Mouse (Mus musculus): Measurements from ENCODE around the gene Pik3r2.
A peak's percentile ranks its signal among the peaks of the same experiment; 100 is the strongest.

Pik3r2 gene

DNA sequence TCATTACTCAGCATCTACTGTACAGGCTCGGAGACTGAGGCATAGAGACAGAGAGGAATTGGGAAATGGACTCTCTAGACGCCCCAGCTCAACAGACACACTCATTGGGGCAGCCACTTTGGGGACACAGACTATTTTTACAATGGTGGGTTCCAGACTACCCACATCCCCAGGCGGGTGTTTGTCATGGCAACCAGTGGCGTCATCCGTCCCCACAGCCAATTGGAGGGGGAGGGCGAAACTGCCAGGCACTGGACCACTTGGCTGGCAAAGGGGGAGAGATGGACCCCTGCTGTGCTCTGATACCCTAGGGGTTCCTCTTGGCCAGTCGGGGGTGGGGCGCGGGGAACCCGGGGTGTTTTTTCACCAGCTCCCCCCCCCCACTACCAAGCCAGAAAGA lies 24.1 kb upstream of the Pik3r2 start:
- no peak for DNase-seq

DNA sequence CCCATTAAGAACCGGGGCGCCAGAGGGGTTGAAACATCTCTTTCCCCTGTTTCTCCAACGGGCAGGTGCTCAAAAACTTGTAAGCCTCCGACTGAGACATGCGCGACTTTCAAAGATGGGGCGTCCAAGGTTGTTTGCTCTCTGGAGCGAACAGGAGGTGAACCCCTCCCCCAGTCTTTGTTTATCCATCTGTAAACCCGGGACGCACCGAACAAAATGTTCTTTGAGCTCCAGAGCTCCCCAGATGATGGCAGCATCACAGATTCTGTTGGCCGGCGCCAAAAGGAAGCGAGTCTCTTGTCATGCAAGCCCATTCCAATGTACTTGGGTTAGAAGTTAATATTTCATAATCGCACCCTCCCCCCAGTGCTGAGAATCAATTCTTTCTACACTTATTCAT lies 21.8 kb upstream of the Pik3r2 start:
- peak; percentile 32 for DNase-seq

DNA sequence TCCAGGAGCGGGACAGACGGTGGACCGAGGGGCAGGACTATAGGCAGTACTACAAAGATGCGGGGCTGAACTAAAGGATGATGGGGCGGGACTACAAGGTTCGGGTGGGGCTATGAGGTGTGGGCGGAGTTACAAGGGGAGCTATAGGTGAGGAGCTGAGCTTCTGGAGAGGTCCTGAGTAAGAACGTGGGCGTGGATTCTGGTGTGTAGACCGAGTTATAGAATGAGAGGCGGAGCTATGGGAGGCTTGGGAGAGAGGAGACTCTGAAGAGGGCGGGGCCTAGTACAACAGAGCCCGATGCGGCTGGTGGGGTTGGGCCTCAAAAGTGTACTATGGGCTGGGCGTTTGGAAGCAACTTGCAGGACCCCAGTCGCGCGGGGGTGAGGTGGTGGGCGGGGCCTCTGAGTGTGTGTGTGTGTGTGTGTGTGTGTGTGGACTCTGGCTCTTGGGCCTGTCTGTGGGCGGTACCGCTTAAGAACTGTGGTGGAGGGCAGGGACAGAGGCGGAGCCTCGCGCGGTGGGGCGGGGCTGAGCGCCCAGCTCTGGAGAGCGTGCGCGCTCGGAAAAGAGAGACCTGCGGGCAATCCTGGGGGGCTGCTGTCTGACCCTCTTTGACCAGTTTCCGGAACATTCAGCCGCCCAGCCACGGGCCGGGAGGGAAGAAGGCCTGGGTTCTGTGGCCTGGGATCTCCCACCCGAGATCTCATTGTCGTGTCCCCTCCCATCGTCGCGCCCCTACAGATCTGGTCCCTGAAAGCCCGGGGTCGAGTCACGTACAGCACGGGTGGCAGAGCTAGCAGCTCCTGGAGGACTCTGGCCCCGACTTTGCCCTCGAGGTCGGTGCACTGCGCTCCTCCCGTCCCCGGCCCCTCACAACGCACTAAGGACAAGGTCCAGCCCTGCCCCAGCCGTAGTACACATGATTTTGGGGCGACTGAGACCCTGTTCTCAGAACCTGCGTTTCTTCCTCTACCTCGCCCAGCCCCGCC lies 20.9 kb upstream of the Pik3r2 start:
- peak; percentile 94 for DNase-seq

DNA sequence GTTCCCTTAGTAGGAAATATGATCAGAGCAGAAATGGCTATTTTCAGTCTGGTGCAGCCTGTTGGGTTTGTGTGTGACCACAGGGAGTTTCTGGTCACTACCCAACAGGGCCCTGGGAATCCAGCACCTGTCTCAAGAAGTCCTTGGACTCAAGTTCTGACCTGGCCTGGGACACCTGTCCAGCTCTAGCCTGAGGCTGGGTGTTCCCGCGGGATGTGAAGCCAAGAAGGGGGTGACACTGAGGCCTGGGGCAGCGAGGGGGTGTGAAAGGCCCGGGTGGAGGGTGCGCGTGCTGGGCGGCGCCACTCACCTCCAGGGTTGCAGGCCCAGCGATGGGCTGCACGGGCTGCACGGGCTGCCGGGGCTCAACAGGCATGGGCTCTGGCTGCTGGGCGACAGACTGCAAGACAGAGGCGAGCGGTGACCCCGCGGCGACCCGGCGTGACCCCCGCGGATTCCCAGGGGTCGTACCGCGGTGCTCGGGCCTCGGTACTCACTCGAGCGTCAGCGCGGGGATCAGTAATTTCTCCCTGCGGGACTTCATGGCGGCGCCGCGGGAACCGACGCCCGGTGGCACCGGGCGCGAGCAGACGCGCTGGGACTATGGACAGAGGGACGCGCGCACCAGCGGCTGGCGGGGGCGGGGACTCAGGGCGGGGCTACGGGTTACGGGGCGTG lies 20.0 kb upstream of the Pik3r2 start:
- no peak for DNase-seq

DNA sequence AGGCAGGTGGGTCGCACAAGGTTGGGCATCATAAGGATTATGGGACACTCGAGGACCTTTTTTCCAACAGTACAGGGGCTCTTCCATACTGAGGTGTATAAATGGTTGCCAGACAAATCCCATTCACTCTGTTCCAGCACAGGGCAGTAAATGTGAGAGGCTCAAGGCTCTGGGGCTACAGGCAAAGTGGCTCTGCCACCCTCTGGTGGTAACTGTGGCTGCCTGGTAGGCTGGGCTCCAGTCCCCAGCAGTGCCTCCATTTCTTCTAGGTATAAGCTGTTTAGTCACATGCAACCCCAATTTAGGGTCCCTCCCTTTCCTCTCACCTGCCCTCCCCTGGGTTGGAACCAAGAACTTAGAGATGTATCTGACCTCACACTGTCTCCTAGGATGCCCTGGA lies 18.9 kb upstream of the Pik3r2 start:
- no peak for DNase-seq

DNA sequence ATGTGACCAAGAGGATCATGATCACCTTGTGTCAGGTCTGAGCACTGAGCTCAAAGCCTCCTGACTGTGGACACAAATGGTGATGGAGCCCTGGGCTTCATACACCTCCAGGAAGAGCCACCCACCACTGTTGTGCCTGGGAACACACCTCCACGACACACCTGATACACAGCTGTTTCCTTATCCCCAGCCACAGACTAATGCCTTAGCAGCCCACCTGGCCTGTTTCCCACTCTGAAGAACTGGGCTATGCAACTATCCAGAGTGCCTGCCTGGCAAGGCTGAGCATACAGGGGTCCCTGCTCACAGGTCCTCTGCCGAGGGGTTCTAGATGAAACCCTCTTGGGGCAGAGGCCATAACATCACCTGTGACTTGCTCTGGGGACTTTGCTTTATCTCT lies 17.7 kb upstream of the Pik3r2 start:
- no peak for DNase-seq

DNA sequence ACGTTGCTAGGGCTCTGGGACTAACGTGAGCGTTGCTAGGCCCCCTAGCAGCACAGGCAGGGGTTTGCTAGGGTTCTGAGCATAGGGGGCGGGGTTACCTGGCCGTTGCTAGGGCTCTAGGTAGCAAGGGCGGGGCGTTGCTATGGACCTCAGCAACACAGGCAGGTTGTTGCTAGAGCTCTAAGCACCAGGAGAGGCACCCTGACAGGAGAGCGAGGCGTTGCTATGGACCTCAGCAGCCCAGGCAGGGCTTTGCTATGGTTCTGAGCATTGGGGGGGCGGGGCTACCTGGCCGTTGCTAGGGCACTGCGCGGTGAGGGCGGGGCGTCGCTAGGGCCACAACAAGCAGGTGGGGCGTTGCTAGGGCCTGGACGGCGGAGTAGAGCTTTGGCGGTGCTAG lies 16.2 kb upstream of the Pik3r2 start:
- peak; percentile 91 for DNase-seq

DNA sequence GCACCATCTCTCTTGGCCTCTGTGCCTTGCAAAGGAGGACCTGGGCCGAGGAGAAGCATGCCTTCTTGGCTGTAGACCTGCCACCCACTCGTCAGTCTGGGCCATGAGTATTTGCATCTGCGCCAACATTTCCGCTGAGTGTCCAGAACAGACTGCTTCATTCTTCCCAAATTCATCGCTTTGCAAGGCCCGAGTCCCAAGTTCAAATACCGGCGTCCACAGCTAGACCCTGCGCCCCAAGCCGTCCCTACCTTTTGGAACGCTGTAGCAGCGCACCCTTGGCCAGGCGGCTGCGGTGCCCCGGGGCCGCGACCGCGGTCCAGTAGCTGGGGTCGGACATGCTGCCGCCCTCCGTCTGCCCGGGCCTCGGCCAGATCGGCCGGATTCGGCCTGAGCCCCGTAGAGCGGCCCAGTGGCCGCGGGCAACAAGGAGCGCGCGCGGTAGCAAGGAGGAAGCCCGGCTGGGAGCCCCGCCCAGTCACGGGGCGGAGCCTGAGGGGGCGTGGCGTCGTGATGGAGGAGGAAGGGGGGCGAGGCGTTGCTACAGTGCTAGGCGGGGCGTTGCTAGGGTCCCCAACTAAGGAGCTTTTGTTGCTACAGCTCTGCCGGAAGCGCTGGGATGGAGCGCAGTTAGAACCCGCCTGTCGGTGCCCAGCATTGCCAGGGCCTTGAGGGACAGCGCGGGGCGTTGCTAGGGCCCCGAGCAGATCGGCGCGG lies 15.6 kb upstream of the Pik3r2 start:
- peak; percentile 99 for DNase-seq

DNA sequence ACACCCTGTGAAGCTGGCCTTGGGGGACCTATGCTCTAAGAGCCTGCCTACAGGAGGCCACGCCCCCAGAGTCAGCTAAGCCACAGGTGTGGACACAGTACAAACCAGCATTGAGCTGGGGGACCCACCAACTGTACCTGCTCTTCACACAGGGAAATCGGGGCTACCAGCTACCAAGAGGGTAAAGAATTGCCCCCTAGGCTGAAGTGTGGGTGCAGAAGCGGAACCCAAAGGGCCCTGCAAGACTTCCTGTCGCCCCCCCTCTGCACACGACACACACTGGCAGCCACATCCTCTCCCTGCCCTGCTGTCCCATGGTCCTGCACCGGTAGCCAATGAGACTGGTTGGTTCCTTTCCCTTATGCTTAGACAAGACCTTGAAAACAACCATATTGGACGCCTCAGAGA lies 14.8 kb upstream of the Pik3r2 start:
- peak; percentile 66 for DNase-seq

DNA sequence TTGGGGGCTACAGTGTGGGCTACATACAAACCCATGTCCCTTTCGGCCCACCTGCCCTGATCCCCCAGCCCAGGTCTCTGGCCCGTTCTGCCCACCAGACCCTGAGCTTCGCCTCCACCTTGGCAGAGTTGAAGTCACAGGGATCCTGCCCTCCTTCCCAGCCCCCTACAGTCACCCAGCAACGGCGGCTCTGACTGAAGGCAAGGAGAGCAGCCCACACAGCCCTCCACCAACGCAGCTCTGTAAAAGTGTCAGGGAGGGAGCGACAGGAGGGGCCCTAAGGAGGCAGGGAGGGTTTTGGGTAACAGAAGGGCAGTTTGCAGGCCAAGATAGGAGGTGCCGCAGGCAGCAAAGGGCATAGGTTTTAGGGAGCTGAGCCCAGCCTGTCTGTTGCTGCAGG lies 14.3 kb upstream of the Pik3r2 start:
- peak; percentile 27 for DNase-seq

DNA sequence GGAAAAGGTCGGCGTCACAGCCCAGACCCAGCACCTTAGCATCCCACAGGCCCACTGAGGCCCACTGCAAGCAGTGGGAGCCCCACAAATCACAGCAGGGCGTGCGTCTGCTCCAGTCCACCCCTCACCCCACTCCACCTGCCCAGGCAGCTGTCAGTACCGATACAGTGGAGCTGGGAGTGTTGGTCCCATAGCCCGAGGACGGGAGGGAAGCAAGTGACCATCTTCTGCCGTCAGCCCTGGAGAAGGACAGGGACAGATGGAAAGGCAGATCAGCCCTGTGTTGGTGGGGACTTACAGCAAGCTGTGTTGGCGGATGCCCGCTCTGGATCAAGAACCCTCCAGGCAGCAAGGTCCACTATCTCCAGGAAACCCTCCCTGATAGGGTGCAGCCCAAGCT lies 12.5 kb upstream of the Pik3r2 start:
- no peak for DNase-seq

DNA sequence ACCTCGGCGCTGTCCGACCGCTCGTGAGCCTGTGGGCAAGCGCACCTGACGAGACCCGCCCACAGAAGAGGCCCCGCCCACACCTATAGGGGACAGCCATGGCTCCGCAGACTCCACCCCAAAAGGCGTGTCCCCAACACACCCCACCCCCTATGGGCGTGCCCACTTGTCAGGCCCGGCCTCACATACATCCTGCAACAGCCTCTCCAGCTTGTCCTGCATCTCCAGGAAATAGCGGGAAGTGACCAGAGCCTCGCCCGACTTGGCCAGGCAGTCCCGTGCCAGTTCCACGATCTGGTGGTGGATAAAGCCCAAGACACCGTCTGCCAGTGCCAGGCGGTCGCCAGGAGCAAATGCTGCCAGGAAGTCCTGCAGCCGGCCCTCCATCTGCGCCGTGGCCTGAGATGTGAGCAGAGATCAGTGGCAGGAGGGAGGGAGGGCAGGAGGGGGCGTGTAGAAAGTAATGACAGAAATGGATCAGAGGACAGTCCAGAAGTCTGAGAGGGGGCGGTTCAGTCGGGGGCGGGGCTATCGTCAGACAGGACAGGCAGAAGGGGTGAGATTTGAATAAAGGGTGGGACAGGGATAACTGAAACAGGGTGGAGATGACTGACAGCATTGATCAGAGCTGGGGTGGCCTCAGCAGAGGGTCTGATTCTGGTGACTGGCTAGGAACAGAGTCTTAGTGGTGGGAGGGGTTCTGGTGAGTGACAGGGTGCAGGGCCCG lies 11.6 kb upstream of the Pik3r2 start:
- DNase-seq: peak; percentile 73

DNA sequence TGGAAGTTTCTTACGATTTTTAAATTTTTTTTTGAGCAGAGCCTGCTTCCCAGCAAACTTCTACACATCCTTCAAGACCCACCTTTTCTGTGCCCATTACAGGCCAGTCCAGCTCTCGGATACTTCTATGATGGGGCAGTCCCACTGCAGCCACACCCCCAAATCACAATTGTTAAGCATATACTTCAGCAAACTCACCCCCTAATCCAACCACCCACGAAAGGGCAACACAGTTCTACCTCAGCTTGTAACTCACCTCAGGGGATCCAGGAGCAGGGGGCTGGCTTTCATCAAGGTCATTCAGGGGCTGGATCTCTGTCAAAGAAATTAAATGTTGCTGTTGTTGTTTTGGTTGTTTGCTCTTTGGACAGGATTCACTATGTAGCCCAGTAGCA lies 10.5 kb upstream of the Pik3r2 start:
- DNase-seq: no peak

DNA sequence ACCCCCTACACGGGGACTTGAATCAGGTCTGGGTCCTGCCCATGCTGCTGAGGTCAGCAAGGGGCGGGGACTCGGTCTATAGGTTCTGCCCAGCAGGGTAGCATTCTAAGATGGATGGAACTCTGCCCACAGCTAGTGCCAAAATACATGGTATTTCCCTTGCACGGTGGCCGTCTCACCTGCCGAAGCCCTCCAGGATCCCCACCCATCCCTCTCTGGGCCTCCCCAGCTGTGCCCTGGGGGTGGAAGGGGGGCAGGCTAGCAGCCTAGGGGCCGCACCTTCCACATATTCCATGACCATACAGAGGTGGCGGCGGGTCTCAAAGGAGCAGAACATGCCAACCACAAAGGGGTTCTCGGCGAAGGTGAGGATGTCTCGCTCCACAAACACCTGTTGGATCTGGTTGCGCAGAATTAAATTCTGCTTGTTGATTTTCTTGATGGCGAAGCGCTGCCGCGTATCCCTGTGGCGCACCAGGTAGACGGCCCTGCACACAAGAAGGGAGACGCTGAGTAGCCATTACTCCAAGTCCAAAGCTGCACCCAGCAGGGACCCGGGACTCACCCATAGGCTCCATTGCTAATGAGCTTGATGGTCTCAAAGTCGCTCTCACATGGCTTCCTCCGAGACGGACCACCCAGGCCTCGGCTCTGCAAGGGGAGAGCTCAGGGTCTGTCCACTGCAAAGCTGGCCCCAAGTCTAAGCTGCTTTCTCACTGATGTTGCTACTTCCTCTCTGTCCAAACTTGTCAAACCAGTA lies 10.0 kb upstream of the Pik3r2 start:
- DNase-seq: no peak

DNA sequence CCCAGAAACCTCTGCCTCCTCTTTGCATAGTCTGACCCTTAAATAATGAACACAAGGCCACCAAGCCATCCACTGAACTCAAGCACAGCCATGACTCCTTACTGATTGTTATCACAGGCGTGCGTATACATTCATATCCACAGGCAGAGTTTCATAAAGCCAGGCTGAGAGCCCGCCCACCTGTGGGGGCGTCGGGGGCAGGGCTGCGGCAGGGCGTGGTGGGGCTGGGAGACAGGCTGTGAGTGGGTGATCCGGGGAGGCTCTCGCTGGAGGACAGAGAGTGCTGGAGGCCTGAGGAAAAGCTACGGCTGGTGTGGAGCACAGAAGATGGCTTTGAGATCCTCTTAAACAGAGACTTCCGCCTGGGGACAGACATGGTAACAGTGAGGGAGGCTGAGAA lies 3.6 kb upstream of the Pik3r2 start:
- DNase-seq: no peak

DNA sequence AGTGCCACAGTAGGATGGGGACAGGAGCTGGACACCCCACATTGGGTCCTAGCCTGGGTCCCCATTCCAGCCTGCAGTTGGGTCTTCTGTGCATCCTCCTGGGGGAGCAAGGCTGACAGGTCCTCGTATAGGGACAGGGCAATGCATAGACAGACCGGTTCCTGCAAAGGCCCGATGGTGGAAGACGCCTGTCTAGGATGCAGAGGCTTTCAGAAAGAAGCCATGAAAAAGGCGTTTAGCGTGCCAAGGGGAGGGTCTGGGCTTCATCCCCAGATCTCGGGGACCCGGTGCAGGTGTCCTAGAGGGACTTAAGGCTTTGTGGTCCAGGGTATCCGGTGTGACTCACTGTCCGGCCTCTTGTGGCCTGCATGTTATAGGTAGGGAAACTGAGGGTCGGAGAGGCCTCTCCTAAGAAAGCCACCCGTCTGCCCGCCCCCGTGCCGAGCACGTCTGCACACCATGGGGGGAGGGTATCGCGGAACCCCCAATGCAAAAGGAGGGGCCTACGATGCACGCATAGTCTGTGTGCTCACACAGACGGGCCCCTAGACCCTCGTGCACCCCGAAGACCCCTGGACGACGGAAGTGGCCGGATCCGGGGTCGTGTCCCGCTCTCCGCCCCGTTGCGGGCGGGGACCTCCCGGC lies 540 bp downstream of the Pik3r2 start:
- DNase-seq: no peak

DNA sequence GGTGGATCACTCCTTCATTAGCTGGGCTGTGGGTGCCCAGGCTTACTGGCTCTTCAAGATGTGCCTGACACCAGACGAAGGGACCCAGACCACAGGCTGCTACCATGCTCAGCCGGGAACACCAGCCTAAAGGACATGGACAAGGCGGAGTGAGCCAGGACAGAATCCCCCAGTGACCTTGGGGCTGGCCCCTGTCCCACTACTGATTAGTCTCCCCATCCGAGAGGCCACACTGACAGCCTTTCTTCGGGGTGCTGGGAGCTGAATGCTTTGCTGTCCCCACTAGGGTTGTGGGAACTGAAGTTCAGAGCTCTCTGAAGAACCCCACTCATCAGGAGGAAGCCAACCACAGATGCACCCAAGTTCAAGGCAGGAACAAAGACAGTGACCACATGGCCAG lies 1.3 kb downstream of the Pik3r2 start:
- no peak for DNase-seq

DNA sequence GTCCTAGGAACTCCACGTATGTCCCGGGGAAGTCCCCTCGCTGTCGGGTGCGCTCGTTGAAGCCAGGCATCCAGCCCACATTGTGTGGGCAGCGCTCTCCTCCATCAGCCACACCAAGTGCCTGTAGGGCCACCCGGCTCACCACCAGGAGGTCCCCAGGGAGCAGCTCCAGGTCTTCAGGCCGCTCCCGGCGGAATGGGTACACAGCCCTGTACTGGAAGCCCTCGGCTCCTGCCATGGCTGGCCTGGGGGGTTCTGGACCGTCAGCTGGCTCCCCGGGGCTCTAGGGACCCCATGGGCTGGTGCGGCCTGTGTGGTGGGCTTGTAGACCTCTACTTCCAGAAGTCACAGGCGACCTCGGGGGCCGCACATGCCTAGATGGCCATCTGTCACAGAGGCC lies 1.8 kb downstream of the Pik3r2 start:
- no peak for DNase-seq

DNA sequence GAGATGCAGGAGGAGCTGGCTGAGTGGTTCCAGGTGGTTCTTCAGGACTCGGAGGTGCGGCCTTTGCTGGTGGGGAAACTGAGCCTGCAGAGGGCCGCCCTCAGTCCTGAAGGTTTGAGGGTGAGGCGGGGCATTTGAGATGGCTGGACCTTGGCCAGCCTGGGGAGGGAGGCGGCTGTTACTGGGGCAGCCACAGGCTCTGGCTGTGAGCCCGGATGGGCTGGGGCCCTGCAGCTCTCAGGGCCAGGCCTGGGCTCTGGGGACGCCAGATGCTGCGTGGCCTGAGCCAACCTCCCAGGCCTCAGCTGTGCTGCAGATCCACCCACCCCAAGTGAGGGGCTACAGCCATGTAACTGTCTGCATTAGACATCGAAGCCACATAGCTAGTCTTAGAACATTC lies 2.7 kb downstream of the Pik3r2 start:
- peak; percentile 91 for DNase-seq

DNA sequence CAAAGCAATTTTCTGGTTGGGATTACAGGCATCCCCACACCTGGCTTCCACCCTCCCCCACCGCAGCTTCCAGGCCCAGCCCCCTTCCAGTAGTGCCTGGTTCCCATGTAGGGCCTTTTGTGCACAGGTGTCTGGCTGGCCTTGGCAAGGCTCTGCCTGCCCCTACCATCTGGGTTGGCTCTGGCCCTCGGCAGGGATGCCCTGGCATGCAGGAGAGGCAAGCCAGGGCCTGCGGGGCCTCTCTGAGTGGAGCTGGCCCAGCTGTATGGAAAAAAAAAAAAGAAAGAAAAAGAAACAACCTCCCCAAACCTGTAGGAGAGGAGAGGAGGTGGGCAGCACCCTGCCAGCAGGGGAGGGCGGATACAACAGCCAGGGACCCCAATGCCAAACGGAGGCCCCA lies 3.1 kb downstream of the Pik3r2 start:
- DNase-seq: no peak

DNA sequence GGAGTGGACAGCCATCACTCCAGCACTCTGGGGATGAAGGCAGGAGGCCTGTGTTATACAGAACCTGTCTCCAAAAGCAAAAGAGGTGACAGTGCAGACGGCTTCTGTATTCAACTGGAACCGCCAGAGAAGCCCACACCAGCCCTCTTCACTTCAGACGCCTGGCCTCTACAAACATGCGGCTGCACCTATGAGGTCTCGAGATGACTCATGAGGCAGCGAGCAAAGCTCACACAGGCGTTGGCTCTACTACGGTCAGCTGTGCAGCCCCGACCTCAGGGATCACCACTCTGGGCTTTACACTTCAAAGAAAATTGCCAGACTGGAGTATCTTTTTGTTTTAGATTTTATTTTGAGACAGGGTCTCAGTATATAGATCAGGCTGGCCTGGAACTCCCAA lies 3.6 kb downstream of the Pik3r2 start:
- DNase-seq: no peak

DNA sequence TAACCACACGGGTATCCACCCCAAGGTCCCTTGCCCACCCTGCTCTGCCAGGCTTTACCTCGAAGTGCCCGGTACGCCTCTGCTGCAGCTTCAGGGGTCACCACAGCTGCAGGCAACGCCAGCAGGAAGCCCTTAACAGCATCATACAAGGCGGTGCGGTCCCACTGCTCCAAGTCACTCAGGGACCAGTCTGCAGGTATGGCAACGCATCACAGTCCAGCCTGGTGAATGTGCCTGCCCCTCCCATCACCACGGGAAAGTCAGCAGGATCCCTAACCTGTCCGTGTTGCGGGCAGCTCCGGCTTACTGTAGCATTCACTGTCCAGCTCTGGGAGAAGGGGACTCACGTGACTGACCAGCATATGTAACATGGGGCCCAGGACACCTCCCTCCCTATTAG lies 4.4 kb downstream of the Pik3r2 start:
- DNase-seq: no peak
